Mouse (Mus musculus): Measurements from ENCODE around the gene Vav2.

- TF ChIP-seq POLR2A (IDR thresholded peaks at IDR 0.05; ENCODE audit: low read depth, low read length) = no peak
- TF ChIP-seq CTCF (conservative IDR thresholded peaks at IDR 0.05; ENCODE audit: insufficient read depth, insufficient read length, low read depth, low read length) = no peak
Measured at GRCm38 (mm10) chr2:27320820-27321219, 106.0 kb downstream of the Vav2 start.
